Mouse (Mus musculus): ENCODE data around the gene Dhx15. TPM values are rescaled to one million over a fixed set of nuclear protein-coding genes. Genes with fewer than 3 reads are reported as not detected.

The Dhx15 gene
- polyA plus RNA-seq, 1 experiment = 67.2 TPM

Small RNA genes lying within 50 kb of the gene (microRNA-seq; reads per million reads assigned to microRNA genes)
- not detected for gene Mir6417 (ENCODE audit: borderline microRNAs expressed)

Other genes with a start within 250 kb of the Dhx15 start
- gene Sod3, start 173.3 kb upstream of the Dhx15 start, polyA plus RNA-seq (2012; fragmentation: generic; extraction: Trizol) = 1.8 TPM